Mouse (Mus musculus) hematopoietic stem cell, adult 5-6 weeks (primary cell): Measurements from ENCODE around the gene Stil. TPM values are rescaled to one million over a fixed set of nuclear protein-coding genes. Genes with fewer than 3 reads are reported as not detected.

Source experiments
- ATAC-seq, 2 experiments: fragments of 125-278 bp in 1 of 2; replicated peaks in 1 of 2; 2 replicates each; pipeline ENCODE4 v1.8.0; 2016 to 2017; ENCODE audit warnings: inconsistent platforms in 2 of 2, mild to moderate bottlenecking in 2 of 2, moderate number of reproducible peaks in 2 of 2, low read depth in 1 of 2, moderate TSS enrichment in 1 of 2; ENCODE audit not compliant: low FRiP score in 2 of 2, poor library complexity in 2 of 2, severe bottlenecking in 2 of 2, insufficient read depth in 1 of 2, low TSS enrichment in 1 of 2
- total RNA-seq: library from RNA; stranded (forward); fragments of 172-1452, 232-1000 nt; gene quantifications from 2 replicates; pipeline ENCODE4 v1.2.3, GENCODE M21; 2017

The Stil gene
- total RNA-seq, 1 experiment from 2014 or later, result 12.1 TPM

DNA sequence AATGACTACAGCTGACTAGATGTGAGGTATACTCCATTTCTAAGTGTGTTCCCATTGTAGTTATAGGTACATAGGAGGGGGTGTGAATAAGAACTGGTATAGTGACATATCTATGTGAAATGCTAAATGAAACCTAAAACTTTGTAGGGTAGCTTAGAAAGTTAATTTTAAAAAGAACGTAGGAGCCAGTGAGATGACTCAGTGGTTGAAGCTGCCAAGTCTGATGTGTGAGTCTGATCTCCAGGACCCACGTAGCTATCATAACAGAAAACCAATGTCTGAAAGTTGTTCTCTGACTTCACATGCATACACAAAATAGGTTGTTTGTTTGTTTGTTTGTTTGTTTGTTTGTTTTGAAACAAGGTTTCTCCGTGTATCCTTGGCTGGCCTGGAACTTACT is 20.0 kb downstream of the Stil start:
- no peak for ATAC-seq

DNA sequence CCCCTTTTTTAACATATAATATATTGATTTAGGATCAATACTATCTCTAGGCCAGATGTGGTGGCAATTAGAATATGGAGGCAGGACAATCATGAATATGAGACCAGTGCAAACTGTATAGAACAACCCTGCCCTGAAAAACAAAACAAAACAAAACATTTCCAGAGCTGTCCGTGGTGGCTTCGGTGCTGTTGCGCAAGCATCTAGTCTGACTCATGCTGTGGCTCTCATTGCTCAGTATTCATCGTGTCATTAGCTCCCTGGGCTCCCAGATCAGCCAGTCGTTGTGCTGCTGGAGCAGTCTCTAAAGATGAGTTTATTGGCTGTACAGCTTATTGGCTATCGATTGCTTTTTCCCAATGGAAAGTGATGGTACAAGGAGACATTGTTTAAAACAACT is 35.1 kb downstream of the Stil start:
- ATAC-seq, result peak; percentile 32 to 72; a peak in 2 of 4 replicates

DNA sequence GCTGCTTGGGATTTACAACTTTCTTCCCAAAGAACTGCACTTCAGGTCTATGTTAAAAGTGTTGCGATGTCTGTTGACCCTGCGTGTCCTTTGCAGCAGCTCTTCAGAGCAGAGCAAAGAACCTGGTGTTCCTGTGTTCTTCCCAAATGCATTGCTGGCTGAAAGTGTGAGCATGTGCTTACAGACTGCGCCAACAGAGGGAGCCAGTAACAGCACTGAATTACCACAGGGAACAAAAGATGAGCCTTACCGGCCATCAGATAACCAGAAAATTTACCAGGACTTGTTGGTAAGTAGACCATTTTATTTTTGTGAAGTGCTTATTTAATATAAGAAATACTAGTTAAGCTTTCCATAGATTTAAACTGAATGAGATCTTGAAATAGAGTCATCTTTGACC is 38.3 kb downstream of the Stil start:
- ATAC-seq, result peak; percentile 73 to 85

DNA sequence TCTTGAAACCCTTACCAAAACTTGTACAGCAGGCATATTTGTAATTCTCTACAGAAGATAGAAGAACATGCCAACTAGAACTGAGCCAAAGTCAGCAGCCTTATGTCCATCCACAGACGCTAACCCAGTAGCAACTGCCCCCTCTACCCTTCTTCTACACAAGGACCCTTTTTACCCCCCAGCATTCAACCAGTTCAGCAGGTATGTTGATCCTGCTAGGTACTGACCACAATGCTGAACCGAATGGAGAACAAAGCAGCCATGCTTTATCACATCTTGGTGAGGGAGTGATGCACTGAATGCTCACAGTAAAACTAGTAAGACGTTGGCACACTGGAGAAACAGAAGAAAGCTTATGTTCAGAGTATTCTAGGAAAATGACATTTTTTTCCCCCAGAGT is 45.7 kb downstream of the Stil start:
- no peak for ATAC-seq

DNA sequence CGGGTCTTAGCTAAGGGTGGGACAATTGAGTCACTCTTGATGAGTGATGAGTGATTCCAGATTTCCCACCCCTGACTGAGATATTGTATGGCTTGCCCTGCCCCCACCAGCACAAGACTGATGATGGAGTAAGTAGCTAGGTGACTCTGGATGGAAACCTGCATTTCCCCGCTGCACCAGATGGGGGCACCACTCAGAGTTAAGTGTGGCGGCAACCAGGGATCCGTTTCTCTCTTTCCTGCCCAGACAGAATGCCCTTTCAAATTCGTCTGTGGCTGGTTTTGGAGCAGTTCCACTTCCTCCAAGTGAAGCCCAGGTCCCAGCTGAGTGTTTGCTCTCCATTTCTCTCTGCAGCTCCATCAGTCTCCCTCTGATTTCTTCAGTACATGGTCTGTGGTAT is 47.8 kb downstream of the Stil start:
- ATAC-seq, result peak; percentile 62 to 77

DNA sequence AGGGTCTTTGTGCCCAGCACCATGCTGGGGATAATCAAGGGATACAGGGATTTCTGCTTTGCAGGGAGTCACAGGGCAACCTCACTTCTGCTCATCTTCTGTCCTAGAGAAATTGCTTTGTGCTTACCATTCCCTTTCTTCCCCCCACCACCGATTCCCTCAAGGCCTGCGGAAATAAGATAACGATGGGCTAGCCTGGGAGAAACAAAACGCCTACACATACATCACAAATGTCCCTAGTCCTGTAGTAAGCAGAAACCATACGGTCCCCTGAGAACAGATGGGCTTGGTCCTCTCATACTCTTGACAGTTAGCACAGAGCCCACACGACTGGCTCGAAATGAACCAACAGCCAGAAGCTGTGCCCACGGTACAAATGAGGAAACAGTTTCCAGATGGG is 48.2 kb downstream of the Stil start:
- peak in 1 of 2 experiments; percentile 25; a peak in 2 of 4 replicates for ATAC-seq

DNA sequence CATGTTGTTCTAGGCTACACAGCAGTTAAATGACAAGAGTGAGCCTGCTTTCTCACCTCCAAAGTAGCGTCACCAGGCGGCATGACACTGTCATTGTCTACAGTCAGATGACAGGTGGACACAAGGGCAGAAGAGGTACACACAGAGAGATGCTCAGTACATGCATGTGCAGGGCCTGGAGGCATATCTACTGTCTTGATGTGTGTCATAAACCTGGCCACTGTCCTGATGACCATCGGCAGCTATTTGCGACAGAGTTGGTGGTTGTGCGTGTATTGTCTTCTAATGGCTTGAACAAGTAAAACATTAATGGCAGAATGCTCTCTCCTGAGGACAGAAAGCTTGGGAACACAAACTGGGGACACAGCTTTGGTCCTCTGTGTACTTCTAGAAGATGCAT is 51.3 kb downstream of the Stil start:
- ATAC-seq, result no peak

DNA sequence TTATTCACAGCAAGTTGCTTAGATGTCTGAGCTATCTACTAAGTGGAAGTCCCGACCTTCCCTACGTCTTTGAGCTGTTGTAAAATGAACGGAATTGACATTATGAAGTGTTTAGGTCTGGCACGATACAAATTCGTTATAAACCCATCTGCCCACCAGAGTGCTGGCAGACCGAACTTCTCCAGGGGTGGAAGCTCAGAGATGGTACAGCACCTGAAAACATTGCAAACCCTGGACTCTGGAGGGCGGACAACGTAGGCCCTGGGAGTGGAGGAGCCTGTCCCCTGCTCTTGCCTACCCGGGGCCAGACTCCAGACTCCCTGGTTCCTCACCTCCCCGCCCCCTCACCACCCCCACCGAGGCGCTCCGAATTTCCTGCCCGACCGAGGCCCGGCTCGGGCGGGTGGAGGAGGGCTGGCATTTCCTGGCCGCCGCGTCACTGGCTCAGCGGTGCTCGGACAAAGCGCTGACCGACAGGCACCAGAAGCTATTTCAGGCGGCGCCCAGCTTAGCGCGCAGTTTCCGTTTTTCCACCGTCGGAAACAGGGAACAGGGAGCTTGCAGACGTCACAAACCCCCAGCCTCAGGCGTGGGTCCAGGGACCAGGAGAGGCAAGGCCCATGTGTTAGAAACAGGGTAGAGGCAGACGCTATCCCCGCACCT is 52.5 kb downstream of the Stil start:
- ATAC-seq, result peak; percentile 18 to 36

DNA sequence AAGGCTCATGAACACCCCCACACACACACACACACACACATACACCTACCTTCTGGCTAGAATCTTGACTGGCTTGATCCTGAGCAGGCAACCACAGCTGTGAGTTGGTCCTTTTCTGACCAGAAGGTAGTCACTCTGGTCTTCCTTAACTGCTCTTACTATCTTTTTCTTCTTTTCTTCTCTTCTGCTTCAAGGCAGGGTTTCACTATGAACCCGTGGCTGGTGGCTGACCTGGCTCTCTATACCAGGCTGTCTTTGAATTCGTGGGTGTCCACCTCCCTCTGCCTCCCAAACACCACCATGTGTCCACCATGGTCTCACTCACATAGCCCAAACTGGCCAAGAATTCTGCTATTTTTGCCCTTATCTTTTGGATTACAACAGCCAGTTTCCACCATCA is 55.1 kb downstream of the Stil start:
- no peak for ATAC-seq

DNA sequence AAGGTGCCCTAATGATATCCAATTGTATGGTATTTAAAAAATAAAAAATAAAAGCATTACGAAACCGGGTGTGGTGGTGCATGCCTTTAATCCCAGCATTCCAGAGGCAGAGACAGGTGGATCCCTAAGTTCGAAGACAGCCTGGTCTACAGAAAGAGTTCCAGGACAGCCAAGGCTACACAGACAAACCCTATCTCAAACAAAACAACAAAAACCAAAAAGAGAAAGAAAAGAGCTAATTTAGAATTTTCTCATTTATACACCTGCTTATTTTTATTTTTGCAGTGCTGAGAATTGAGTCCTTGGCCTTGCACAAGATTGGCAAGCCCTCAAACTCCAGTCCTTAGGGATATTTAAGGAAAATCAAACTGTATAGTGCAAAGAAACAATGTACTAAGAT is 55.7 kb downstream of the Stil start:
- ATAC-seq, result no peak

DNA sequence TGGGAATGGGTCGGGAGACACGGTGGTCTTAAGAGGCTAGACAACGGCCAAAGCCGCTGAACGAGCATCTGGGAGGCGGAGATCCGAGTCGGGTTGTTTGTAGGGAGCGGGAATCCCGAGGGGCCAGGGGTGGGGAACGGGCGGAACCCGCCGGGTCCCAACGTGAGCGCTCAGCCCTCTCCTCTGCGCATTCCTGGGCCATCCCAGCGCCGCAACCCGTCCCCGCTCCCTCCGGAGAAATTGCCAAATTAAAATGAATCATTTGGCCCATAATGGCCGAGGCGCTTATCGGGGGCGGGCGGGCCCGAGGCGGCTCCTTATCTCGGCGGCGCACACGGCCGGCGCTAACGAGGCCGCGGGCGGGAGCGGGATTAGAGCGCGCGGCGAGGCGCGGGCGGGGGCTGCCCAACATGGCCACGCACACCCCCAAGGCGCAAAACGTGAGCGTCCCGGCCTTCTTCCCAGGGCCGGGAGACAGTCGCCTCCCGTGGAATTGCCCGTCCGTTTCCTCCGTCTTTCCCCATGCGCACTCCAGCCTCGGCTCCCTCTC is 56.5 kb downstream of the Stil start, which contains the start of gene Tal1:
Tal1 (plus strand) TSS at position 56 of the 550 bp plus-strand sequence.
- peak; percentile 15 to 39 for ATAC-seq

DNA sequence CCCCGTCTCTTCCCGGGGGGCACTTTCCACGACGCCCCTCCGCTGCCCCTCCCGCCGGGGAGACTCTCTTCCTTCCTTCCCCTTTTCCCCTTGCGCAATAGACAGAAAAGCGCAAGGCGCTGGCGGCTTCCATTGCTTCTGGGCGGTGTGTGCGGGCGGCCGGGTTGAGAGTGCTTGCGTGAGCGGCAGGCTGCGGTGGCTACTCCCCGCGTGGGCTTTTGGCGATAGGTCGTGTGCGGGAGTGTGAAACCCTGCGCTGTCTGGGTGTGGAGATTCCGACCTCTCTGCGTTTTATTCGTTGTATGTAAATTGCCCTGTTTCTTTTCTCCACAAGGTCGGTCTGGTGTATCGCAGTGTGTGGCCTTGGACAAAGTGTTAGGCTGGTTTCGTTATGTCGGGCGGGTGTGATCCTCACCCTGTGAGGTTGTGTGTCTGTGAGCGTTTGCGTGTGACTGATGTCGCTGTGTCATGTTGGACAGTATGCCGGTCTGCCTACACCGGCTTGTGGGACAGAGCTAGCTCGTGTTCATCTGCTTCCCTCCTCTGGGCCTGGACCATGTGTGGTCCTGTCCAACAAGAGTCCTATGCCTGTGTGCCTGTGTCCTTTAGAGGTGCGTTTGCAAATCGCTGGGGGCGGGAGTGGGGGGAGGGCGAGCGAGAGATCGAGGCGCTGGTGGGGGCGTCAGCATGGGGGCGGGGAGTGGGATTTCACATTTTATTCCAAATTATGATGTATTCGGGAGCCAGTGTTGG is 57.1 kb downstream of the Stil start:
- ATAC-seq, result peak; percentile 58 to 75

DNA sequence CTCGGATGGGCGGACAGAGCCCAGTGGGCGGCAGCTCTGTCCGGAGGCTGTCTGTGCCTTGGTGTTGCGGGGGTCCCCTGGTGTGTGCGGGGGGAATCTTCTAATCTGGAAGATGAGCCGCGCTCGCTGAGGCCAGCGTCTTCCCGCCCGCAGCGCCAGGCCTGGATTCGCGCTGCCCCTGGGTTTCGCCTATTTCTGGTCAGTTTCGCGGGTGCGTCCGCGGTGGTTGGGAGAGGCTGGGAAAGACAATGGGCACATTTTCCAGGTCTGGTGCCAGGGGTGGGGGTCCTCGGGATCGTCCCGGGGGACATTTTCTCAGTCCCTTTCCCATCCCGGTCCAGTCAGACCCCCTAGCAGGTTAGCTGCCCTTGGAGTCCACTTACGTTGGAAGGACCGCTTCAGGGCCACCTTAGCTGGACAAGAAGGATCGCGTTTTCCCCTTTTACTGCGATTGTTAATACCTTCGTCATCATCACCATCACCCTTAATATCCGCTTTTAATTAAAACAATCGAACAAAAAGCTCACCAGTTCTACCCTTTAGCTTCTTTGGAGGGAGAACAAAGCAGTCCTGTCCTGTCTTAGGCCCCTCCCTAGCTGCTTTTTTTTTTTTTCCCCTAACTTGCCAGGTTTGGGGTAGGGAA is 57.8 kb downstream of the Stil start:
- no peak for ATAC-seq

DNA sequence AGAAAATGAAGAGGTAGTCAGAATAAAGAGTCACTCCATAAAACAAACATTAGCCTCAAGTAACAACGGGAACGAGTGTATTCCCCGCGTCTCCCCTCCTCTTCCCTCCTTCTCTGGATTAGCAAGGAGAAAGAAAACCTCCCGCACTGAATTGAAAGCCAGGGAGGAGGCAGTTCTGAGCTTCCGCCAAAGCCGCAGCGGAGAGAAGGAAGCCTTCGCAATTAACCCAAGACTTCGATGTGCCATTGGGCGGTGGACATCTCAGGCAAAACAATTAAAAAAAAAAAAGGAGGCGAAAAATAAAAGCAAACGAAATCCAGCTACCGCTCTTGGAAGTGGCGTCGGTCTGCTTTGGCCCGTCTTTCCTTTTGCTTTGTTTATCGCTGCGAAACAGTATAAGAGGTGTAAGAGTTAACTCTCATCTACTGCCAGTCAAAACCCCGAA is 58.4 kb downstream of the Stil start:
- ATAC-seq, result no peak

DNA sequence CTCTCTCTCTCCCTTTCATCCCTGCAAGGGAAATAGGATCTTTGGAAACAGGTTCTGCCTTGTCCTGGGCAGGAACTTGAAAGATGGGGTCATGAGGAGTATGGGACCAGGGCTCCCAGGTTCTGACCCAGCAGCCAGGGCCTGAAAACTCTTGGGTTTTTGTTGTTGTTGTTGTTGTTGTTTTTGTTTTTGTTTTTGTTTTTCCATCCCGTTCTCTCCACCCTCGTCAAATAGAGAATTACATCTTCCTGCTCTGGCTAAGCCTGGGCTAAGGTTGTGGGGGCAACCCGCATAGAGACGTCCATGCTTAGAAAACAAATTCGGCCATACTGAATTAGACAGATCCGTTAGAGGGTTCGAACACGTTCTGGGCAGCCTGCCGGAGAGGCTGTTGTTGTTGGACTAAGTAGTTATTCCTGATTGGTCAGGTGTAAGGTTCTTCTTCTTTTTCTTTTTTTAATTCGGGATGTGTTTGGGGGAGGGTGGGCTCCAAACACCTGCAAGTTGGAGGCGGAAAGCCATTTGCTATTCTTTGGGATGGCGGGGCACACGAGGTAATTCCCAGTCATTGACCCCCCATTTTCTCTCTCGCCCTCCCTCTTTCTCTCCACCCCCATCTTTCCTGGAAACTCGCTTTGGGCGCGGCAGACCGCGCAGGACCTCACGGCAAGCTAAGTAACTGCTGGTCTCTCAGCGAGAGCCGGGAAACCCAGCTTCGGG is 59.1 kb downstream of the Stil start:
- no peak for ATAC-seq

DNA sequence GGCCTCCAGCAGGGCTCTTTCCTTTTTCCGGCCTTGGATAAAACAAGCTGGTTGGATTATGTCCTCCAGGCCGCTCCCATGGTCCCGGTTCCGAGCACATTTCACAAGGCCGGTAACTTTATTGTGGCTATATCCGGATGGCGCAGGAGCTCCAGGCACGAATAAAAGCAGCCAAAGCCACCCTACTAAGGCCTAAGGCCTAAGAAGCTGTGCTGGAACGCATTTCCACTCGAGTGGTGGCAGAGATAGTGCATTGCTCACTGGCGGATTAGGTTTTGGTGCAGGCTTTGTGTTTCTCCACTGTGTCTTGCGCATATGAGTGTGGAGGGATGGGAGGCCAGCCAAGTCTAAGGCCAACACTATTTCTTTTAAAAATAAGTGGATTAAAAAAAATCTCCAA is 59.9 kb downstream of the Stil start:
- ATAC-seq, result no peak

DNA sequence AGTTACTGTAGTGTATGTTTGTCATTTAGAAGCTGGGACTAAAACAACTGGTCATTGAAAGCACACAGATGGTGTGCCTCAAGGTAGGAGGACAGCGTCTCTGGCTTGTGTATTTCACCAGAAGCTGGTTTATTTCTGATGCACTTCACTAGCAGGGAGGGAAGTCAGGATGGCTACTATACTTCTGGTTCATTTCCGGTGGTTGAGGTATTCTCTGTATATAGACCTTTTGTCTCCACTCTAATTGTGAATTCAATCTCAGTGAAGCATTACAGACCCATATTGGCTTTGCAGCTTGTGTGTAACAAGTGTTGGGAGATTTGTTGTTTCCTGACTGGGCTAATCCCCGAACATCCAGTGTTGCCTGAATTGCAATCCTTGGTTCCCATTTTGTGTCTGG is 60.8 kb downstream of the Stil start:
- ATAC-seq, result no peak

DNA sequence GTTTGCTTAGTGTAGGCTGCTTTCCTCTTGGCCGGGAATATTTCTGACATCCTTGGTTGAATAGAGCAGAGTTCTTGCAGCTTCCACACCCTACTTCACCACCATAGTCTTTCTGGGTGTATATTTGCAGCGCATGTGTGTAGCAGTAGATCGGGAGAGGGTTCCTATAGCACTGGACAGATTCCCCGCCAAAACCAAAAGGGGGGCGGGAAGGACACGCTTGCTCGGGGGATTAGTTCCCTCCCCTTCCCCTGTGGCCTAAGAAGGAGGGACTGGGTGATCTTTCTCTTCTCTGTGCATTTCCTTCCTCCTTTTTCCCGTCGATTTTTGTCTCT is 62.5 kb downstream of the Stil start:
- peak; percentile 49 to 52; a peak in 2 of 4 replicates for ATAC-seq
